Mouse (Mus musculus): ENCODE results near the gene Npas1. TPM values are rescaled to one million over a fixed set of nuclear protein-coding genes. Genes with fewer than 3 reads are reported as not detected.

The Npas1 gene
- polyA plus RNA-seq, 1 experiment: not detected

DNA sequence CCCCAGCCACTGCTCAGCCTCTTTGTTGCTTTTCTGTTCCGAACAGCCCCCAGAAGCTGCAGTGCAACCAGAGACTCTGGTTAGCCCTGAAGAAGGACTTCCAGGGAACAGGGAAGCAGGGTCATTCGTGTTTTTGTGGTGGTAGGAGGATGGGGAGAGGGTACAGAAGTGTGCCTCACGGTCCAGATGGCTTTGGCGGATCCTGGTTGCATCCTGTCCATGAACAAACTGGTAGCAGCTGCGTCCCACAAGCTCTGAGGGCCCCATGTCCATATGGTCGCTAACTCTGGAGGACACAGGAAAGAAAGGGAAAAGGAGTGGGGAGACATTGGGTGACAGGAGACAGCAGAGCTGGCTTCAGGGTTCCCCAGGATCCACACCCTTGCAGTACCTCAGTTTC lies 16.4 kb downstream of the Npas1 start:
- WGBS: 57% methylated on average over 6 of the region's 6 CpGs
- TF ChIP-seq CTCF (IDR thresholded peaks at IDR 0.05; ENCODE audit: insufficient read depth, low read length) (no peak), POLR2A (IDR thresholded peaks at IDR 0.05; ENCODE audit: borderline replicate concordance, extremely low read depth, low read depth, low read length) (no peak)

DNA sequence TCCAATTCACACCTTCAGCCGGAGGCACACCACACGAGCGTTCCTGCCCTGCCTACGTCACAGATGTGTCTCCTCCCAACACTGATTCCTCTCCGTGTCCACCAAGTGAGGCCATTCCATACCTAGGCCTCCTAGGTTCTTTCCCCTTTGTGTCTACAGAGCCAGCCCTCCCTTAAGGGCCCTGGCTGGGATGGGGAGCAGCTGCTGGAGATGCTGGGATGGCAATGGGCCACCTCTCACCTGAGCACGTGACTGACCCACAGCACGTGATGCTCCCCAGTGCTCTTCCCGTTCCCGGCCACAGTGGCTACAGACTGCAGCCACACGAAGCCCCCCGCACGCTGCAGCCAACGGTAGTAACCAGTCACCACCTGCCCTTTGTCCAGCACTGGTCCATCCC lies 17.0 kb downstream of the Npas1 start:
- 53% methylated on average over 13 of the region's 13 CpGs for WGBS
- Histone ChIP-seq H3K4me1 (ENCODE audit: control insufficient read depth, insufficient read depth, low read length) (no peaks in the 10 kb centered on the region), H3K4me3 (replicated peaks; ENCODE audit: extremely low read depth, low read depth, low read length) (no peak overlapping the region)
- no peak for DNase-seq
- no peak for TF ChIP-seq POLR2A (IDR thresholded peaks at IDR 0.05; ENCODE audit: borderline replicate concordance, extremely low read depth, low read depth, low read length)

More for the DNA sequence above, 16.4 kb downstream of the Npas1 start:
- Histone ChIP-seq H3K4me3 (replicated peaks; ENCODE audit: extremely low read depth, low read depth, low read length) (no peak overlapping the region), H3K4me1 (ENCODE audit: control insufficient read depth, insufficient read depth, low read length) (no peaks in the 10 kb centered on the region)
- DNase-seq: no peak

DNA sequence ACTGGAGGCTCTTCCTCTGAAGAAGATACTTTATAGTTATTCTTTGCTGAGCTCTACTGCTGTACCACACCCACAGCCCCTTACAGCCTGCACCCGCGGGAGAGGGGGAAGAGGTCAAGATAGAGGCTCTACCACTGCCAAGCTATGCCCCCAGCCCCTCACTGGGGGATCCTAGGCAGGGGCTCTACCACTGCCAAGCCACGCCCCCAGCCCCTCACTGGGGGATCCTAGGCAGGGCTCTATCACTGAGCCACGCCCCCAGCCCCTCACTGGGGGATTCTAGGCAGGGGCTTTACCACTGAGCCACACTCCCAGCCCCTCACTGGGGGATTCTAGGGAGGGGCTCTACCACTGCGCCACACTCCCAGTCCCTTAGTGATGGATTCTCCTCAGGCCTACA lies 21.2 kb downstream of the Npas1 start:
- H3K4me1 ChIP-seq (ENCODE audit: control insufficient read depth, insufficient read depth, low read length): peaks cover 2% of the 10 kb centered on the region; the same call in 1 of the 2 replicates
- no peak overlapping the region for H3K4me3 ChIP-seq (replicated peaks; ENCODE audit: extremely low read depth, low read depth, low read length)
- no peak for TF ChIP-seq CTCF (IDR thresholded peaks at IDR 0.05; ENCODE audit: insufficient read depth, low read length)
- TF ChIP-seq POLR2A (IDR thresholded peaks at IDR 0.05; ENCODE audit: borderline replicate concordance, extremely low read depth, low read depth, low read length): no peak
- DNase-seq: no peak
- WGBS: 86% methylated on average over 5 of the region's 5 CpGs

DNA sequence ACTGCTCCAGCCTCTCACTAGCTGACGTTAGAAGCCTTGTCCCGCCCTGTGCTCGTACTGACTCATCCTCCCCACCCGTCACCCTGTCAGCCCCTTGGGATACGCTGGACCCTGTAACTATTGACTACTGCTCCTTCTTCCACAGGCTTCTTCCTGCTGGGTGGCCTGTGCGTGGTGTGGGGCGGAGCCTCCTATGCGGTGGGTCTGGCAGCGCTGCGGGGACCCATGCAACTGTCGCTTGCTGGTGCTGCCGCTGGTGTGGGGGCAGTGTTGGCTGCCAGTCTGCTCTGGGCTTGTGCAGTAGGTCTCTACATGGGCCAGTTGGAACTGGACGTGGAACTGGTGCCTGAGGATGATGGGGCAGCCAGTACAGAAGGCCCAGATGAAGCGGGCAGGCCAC lies 22.5 kb downstream of the Npas1 start:
- H3K4me1 ChIP-seq (ENCODE audit: control insufficient read depth, insufficient read depth, low read length): peaks cover 2% of the 10 kb centered on the region; the same call in 1 of the 2 replicates
- H3K4me3 ChIP-seq (replicated peaks; ENCODE audit: extremely low read depth, low read depth, low read length): no peak overlapping the region
- no peak for DNase-seq
- 91% methylated on average over 14 of the region's 14 CpGs for WGBS
- TF ChIP-seq CTCF (IDR thresholded peaks at IDR 0.05; ENCODE audit: insufficient read depth, low read length): no peak
- TF ChIP-seq POLR2A (IDR thresholded peaks at IDR 0.05; ENCODE audit: borderline replicate concordance, extremely low read depth, low read depth, low read length): no peak

DNA sequence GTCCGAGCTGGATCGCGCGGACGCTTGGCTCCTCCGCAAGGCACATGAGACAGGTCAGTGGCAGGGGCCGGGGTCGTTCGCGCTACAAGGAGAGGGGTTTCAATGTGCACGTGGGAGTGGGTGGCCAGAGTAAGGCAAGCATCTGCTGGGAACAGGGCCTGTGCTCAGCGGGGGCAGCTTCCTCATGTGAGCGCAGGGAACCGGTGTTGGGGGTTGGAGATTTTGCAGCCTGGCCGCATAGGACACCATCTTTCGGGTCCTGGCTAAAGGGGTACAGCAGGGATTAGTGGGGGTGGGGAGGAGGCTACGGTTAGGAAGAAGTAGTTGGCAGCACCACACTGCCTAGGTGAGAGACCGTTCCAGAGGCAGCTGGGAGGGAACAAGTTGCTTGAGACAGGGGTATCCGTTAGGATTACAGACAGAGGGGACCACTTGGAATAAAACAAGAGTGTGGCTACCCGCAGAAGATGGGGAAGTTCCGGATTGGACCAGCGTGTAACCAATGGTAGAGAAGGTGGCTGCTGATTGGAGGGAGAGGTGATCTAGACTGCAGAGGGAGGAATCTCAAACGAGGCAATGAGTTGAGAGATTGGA lies 24.3 kb downstream of the Npas1 start:
- TF ChIP-seq CTCF (IDR thresholded peaks at IDR 0.05; ENCODE audit: insufficient read depth, low read length) (no peak), POLR2A (IDR thresholded peaks at IDR 0.05; ENCODE audit: borderline replicate concordance, extremely low read depth, low read depth, low read length) (no peak)

DNA sequence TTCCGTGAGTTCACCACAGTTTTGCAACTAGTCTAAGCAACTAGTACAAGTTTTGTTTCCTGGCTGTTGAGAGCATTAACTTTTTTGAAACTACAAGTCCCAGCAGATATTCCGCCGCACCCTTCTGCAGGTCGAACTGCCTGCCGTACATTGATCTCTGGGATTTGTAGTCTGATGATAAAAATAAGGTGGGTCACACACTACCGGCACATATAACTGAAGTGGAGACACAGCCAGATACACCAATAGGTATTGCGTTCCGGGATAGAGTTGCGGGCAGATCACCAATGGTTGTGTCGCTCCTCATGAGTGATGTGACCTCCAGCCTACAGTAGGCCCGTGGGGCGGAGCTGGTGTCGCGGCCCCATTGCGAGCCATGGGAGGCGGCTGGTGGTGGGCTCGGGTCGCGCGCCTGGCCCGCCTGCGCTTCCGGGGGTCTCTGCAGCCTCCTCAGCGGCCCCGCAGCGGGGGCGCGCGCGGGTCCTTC lies 24.9 kb downstream of the Npas1 start, which contains the start of gene Tmem160:
Tmem160 (plus strand) TSS at position 193 of the 487 bp plus-strand sequence.
- Histone ChIP-seq H3K4me1 (ENCODE audit: control insufficient read depth, insufficient read depth, low read length) (peaks cover 2% of the 10 kb centered on the region; the same call in 1 of the 2 replicates), H3K4me3 (replicated peaks; ENCODE audit: extremely low read depth, low read depth, low read length) (peak within 1 kb of the TSS; percentile 71)
- WGBS: under 1% methylated on average over 30 of the region's 30 CpGs
- no peak for TF ChIP-seq CTCF (IDR thresholded peaks at IDR 0.05; ENCODE audit: insufficient read depth, low read length)
- TF ChIP-seq POLR2A (IDR thresholded peaks at IDR 0.05; ENCODE audit: borderline replicate concordance, extremely low read depth, low read depth, low read length): no peak; the same call in 1 of the 2 replicates
- DNase-seq: peak; percentile 86

More for the DNA sequence above, 24.3 kb downstream of the Npas1 start:
- Histone ChIP-seq H3K4me3 (replicated peaks; ENCODE audit: extremely low read depth, low read depth, low read length) (peak overlapping the region; percentile 71), H3K4me1 (ENCODE audit: control insufficient read depth, insufficient read depth, low read length) (peaks cover 2% of the 10 kb centered on the region; the same call in 1 of the 2 replicates)
- peak; percentile 43 for DNase-seq
- under 1% methylated on average over 23 of the region's 23 CpGs for WGBS

DNA sequence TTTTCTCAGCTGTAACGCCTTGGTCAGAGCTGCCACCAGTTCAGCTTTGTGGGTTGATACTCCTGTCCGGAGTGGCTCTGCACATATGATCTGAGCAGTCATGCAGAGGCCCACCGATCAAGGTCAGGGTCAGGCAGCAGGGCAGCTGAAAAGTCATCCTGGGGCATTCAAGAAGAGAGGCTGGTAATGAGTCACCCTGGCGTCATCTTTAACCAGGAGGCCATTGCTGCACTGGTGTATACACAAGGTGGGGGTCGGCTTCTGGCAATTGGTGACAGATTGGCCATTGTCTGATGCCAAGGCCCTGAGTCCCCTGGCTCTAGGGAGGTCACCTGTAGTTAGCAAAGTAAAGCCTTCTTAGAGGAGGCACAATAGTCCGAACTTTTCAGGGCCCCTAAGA lies 25.9 kb downstream of the Npas1 start:
- no peak for DNase-seq
- 77% methylated on average over 6 of the region's 6 CpGs for WGBS
- peaks cover 2% of the 10 kb centered on the region; the same call in 1 of the 2 replicates for H3K4me1 ChIP-seq (ENCODE audit: control insufficient read depth, insufficient read depth, low read length)
- TF ChIP-seq CTCF (IDR thresholded peaks at IDR 0.05; ENCODE audit: insufficient read depth, low read length) (no peak), POLR2A (IDR thresholded peaks at IDR 0.05; ENCODE audit: borderline replicate concordance, extremely low read depth, low read depth, low read length) (no peak)
- H3K4me3 ChIP-seq (replicated peaks; ENCODE audit: extremely low read depth, low read depth, low read length): no peak overlapping the region

DNA sequence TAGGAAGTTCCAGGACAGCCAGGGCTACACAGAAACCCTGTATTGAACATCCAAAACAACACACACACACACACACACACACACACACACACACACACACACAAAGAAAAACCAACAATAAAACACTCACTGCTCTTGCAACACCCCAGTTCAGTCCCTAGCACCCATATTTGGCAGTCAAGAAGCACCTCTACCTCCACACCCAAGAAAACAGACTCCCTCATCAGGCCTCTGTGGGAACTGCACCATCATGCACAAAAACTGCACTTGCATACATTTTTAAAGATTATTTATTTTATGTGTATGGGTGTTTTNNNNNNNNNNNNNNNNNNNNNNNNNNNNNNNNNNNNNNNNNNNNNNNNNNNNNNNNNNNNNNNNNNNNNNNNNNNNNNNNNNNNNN lies 36.3 kb downstream of the Npas1 start:
- DNase-seq: no peak

DNA sequence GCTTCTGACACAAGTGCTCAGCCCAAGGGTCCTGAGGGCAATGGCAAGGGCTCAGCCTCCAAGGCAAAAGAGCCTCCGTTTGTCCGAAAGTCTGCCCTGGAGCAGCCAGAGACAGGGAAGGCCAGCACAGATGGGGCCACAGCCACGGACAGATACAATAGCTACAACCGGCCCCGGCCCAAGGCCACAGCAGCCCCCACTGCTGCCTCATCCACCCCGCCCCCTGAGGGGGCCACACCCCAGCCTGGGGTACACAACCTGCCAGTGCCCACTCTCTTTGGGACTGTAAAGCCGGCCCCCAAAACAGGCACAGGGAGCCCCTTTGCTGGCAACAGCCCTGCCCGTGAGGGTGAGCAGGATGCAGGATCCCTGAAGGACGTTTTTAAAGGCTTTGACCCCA lies 42.4 kb downstream of the Npas1 start:
- no peak for DNase-seq
- TF ChIP-seq CTCF (IDR thresholded peaks at IDR 0.05; ENCODE audit: insufficient read depth, low read length) (no peak), POLR2A (IDR thresholded peaks at IDR 0.05; ENCODE audit: borderline replicate concordance, extremely low read depth, low read depth, low read length) (no peak)
- WGBS: 87% methylated on average over 9 of the region's 9 CpGs
- Histone ChIP-seq H3K4me1 (ENCODE audit: control insufficient read depth, insufficient read depth, low read length) (no peaks in the 10 kb centered on the region), H3K4me3 (replicated peaks; ENCODE audit: extremely low read depth, low read depth, low read length) (no peak overlapping the region)

More for the DNA sequence above, 36.3 kb downstream of the Npas1 start:
- TF ChIP-seq CTCF (IDR thresholded peaks at IDR 0.05; ENCODE audit: insufficient read depth, low read length) (no peak), POLR2A (IDR thresholded peaks at IDR 0.05; ENCODE audit: borderline replicate concordance, extremely low read depth, low read depth, low read length) (no peak)
- Histone ChIP-seq H3K4me1 (ENCODE audit: control insufficient read depth, insufficient read depth, low read length) (peaks cover 6% of the 10 kb centered on the region), H3K4me3 (replicated peaks; ENCODE audit: extremely low read depth, low read depth, low read length) (no peak overlapping the region)

DNA sequence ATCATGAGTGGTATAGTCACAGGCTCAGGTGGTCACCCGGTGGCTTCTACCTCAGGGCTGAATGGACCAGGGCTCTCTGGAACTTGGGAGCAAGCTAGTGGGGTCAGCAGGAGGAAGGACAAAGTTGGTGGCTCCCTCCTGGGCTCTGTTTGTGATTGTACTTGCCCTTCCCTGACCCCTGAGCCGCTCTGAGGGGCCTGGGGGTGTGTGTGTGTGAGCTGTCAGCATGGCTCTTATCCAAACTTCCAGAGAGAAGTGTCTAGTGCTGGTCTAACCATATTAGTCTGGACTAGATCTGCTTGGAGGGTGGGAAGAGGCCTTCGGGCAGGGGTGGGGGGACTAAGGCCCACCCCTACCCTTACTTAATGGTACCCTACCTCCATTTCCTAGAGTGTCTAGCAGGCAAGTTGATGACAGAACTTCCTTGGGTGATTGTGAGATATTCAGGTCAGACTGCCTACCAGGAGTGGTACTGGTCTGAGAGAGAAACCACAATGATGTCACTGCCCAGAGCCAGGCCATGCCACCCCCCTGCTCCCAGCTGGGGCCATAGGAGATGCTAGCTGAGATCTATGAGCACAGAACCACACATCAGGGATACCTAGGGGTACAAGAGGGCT lies 44.1 kb downstream of the Npas1 start:
- DNase-seq: no peak

More for the DNA sequence above, 44.1 kb downstream of the Npas1 start:
- no peak for TF ChIP-seq CTCF (IDR thresholded peaks at IDR 0.05; ENCODE audit: insufficient read depth, low read length)
- TF ChIP-seq POLR2A (IDR thresholded peaks at IDR 0.05; ENCODE audit: borderline replicate concordance, extremely low read depth, low read depth, low read length): no peak
- WGBS: 63% methylated on average over 3 of the region's 3 CpGs
- no peak overlapping the region for H3K4me3 ChIP-seq (replicated peaks; ENCODE audit: extremely low read depth, low read depth, low read length)
- no peaks in the 10 kb centered on the region for H3K4me1 ChIP-seq (ENCODE audit: control insufficient read depth, insufficient read depth, low read length)
